Mouse (Mus musculus) ES-Bruce4 (cell line): ENCODE data around the gene Hoxa4. TPM values are rescaled to one million over a fixed set of nuclear protein-coding genes. Genes with fewer than 3 reads are reported as not detected.

Source experiments
- H3K27ac ChIP-seq: 2 replicates; pipeline ENCODE4 v1.5.1; 2012; ENCODE audit warnings: low read length, inconsistent platforms; ENCODE audit not compliant: insufficient read depth
- H3K27me3 ChIP-seq: 2 replicates; pipeline ENCODE4 v1.6.1; 2012; ENCODE audit warnings: mild to moderate bottlenecking, low read length, inconsistent platforms; ENCODE audit not compliant: control insufficient read depth, poor library complexity, insufficient read depth, severe bottlenecking
- H3K36me3 ChIP-seq: 2 replicates; pipeline ENCODE4 v1.6.1; 2012; ENCODE audit warnings: inconsistent platforms, mild to moderate bottlenecking, low read length, moderate library complexity; ENCODE audit not compliant: control insufficient read depth, poor library complexity, insufficient read depth, severe bottlenecking
- H3K4me1 ChIP-seq: one replicate; pipeline ENCODE4 v1.8.1; 2011; ENCODE audit warnings: low read length; ENCODE audit not compliant: control insufficient read depth, insufficient read depth
- H3K4me3 ChIP-seq: 2 replicates; pipeline ENCODE4 v1.5.1; 2011; ENCODE audit warnings: low read depth, mild to moderate bottlenecking, low read length
- H3K9ac ChIP-seq: 2 replicates; pipeline ENCODE4 v1.6.1; 2012; ENCODE audit warnings: low read depth, mild to moderate bottlenecking, inconsistent platforms; ENCODE audit not compliant: poor library complexity, severe bottlenecking
- H3K9me3 ChIP-seq: replicated peaks from 2 replicates; pipeline ENCODE4 v1.6.1; 2012; ENCODE audit warnings: mild to moderate bottlenecking, low read length, inconsistent platforms; ENCODE audit not compliant: control insufficient read depth, poor library complexity, insufficient read depth, severe bottlenecking
- CTCF ChIP-seq: IDR thresholded peaks from one replicate; pipeline ENCODE4 v1.8.1; 2011; ENCODE audit warnings: low read depth, low read length
- EP300 ChIP-seq: IDR thresholded peaks from 2 replicates; pipeline ENCODE4 v1.6.1; 2011; ENCODE audit warnings: low read depth, low read length; ENCODE audit not compliant: insufficient read depth
- POLR2A ChIP-seq: IDR thresholded peaks from one replicate; pipeline ENCODE4 v1.8.1; 2011; ENCODE audit warnings: low read length; ENCODE audit not compliant: insufficient read depth
- polyA plus RNA-seq: library from polyadenylated mRNA; stranded (reverse); fragments of >200 nt; gene quantifications from 2 replicates; pipeline ENCODE4 v1.2.4, GENCODE M21; 2011; ENCODE audit warnings: low read depth; ENCODE audit not compliant: missing spikeins, insufficient read depth, insufficient read length

Gene Hoxa4
- polyA plus RNA-seq, 1 experiment, result not detected

DNA sequence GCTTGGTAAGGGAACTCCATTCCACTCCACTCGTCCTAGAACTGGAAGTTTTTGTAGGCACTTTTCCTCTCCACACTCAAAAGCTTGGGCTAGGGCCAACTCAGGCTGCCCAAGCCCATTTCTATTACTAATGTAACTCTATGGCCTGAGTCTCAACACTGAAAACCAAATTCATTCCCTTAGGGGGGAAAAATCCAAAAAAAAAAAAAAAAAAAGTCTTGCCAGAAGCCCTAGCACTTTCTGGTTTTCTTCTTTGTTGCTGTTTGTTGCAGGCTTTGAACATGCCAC lies 29.5 kb downstream of the Hoxa4 start:
- H3K4me1 ChIP-seq, result peaks cover 7% of the 10 kb centered on the region
- H3K36me3 ChIP-seq, result no peaks in the 10 kb centered on the region
- H3K9me3 ChIP-seq, result no peaks in the 10 kb centered on the region
- no peak overlapping the region for H3K27ac ChIP-seq
- no peak overlapping the region for H3K9ac ChIP-seq
- peaks cover 34% of the 10 kb centered on the region for H3K27me3 ChIP-seq
- TF ChIP-seq CTCF (no peak), POLR2A (no peak), EP300 (no peak)
- H3K4me3 ChIP-seq, result no peak overlapping the region

DNA sequence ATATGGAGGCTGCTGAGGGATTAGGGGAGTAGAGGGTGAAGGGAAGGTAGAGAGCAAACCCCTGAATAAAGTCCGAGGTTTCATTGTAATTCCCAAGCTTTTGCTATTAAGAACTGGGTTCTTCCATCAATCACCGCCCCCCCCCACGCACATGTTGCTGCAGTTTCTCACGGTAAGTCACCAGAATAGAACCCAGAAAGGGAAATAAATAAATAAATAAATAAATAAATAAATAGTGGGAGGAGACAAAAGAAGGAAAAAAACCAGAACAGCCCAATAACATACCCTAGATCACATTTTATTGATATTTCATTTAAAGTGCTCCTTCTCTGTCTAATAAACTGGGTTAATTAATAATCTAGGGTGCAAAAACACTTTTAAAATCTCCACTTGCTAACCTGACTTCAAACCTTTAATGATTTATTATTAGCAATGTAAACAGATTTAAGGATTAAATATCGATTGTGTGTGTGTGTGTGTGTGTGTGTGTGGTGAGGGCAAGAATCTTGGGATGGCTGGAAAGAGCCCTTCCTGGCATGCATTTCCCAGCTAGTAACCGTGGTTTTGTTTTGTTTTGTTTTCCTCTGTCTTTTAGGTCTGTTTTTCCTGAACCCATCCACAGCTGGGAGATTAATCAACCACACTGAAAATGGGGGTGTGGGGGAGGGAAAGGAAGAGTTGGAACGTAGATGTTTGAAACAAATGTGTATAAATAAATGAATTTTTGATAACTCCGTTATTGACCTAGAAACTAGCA lies 30.0 kb downstream of the Hoxa4 start:
- Histone ChIP-seq H3K4me1 (peaks cover 7% of the 10 kb centered on the region), H3K27ac (no peak overlapping the region), H3K36me3 (no peaks in the 10 kb centered on the region), H3K9ac (no peak overlapping the region), H3K4me3 (no peak overlapping the region), H3K9me3 (no peaks in the 10 kb centered on the region), H3K27me3 (peaks cover 35% of the 10 kb centered on the region)
- no peak for TF ChIP-seq POLR2A
- no peak for TF ChIP-seq CTCF
- no peak for TF ChIP-seq EP300

DNA sequence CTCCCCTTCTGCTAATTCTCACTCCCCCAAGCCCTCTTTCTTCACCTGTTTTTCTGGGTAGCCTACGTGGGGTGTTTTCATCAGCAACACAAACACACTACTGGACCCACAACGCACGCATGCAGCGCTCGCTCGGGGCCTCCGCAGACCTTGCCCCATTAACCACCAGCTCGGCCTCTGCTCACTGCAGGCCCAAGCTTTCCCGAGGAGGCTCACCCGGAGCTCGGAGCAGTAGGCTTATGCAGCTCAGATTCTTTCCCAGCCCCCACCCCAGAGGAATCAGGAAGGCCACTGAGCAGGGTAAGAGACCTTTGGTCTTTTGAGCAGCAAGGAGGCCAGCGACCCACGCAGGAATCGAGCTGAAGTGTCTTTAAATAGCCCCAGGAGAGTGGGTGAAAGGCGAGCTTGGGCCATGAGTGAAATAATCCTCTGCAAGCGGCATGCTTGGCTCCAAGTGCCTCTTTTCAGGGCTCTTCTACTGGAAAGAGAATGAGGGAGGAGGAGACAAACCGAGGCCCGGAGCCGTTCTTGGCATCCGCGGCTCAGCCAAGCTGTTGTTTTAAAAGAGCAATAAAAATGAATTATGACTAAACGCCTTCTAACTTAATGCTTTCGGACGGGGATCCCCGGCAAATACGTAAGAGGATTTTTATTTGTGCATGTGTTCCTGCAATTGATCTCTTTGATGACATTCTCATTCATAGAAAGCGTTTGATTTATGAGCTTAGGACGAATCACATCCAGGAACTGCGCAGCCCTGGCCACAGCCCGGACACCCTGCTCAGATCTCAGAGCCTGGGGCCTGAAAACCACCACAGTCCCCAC lies 30.8 kb downstream of the Hoxa4 start:
- no peaks in the 10 kb centered on the region for H3K9me3 ChIP-seq
- H3K36me3 ChIP-seq, result no peaks in the 10 kb centered on the region
- peaks cover 34% of the 10 kb centered on the region for H3K27me3 ChIP-seq
- TF ChIP-seq CTCF (no peak), EP300 (no peak)
- no peak overlapping the region for H3K27ac ChIP-seq
- no peak overlapping the region for H3K4me3 ChIP-seq
- peaks cover 7% of the 10 kb centered on the region for H3K4me1 ChIP-seq
- H3K9ac ChIP-seq, result no peak overlapping the region

DNA sequence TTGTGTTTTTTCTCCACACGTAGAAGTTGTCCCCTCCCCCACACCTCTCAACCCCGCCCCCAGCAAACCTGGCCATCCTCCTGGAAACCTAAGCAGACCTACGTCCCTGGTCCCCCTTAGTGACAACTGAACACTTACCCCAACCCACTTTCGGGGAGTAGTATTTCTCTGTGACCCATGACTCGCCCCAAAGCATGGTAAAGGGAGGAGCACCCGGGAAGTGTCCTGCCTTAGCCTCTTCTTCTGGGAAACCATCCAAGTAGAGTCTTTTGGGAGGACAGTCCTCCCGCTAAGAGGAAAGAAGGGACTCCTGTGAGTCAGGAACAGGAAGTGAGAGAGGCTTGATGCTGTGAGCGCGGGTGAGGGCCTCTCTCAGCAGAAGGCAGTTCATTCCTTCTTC lies 31.6 kb downstream of the Hoxa4 start:
- Histone ChIP-seq H3K9me3 (no peaks in the 10 kb centered on the region), H3K27ac (no peak overlapping the region), H3K4me1 (peaks cover 7% of the 10 kb centered on the region), H3K36me3 (no peaks in the 10 kb centered on the region), H3K27me3 (peaks cover 32% of the 10 kb centered on the region), H3K9ac (no peak overlapping the region), H3K4me3 (no peak overlapping the region)
- TF ChIP-seq POLR2A (no peak), EP300 (no peak), CTCF (no peak)

DNA sequence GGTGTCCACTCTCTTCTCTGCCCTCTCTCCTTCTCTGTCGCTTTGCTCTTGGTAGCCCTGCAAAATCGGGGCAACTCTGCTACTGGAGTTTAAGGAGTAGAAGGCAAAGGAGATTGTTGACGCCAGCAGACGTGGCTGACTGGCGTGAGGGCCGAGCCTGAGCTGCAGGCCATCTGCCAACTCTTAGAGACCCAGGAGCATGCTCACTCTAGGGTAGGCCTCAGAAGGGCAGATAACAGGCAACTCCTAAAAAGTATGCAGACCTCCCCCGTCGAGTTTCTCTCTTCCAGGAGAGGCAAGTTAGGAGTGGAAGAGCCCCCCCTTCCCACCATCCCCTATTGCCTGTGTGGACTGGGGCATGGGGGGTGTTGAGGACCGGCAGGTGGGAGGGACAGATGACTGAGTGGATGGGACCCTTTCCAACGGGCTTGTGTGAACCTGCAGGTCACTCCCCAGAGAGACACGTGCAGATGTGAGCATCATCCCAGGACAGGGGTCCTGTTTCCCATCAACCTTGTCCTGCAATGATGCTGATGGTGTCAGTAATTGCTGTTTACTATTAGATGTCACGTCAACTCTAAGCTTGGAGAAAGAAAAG lies 32.3 kb downstream of the Hoxa4 start:
- H3K27me3 ChIP-seq, result peaks cover 25% of the 10 kb centered on the region
- no peak overlapping the region for H3K27ac ChIP-seq
- peak overlapping the region; percentile 90 for H3K9ac ChIP-seq
- peak overlapping the region; percentile 89 for H3K4me3 ChIP-seq
- TF ChIP-seq POLR2A (no peak), CTCF (no peak), EP300 (no peak)
- H3K4me1 ChIP-seq, result peaks cover 7% of the 10 kb centered on the region
- no peaks in the 10 kb centered on the region for H3K36me3 ChIP-seq
- no peaks in the 10 kb centered on the region for H3K9me3 ChIP-seq

DNA sequence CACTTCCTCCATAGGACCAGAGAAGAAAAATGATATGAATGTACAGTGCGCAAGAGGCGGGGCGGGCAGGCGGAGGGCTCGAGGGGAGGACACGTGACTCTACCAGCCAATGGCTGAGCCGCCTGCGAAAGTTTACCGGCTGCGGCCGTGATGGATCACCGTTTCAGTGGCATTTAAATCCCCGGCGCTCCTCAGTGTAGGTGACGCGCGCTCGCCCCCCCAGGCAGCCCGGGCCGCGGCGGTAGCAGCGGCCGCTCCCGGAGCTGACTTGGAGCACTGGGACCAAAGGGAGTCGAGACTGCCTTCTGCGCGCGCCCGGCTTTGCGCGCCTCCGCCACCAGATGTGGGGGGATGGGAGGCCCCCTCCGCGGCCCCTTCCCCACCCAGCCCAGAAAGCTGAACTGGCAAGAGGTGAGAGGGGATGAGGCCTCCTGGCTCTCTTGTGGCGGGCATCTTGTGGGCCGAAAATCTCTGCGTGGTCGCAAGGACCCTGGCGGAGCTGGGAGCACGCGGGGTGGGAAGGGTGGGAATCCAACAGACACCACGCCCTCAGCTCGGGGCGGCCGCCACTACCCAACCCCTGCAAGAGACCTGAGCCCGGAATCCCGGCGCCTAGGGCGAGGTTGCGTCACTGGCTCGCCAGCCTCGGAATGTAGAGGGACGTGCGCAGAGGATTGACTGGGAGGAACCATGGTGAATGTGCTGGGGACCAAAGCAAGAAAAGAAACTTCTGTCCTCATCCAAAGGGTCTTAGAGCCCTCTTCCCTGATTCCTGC lies 33.1 kb downstream of the Hoxa4 start, which contains the start of gene Hoxa1:
Hoxa1 (minus strand) TSS at position 42 of the 776 bp plus-strand sequence.
- Histone ChIP-seq H3K27me3 (peaks cover 21% of the 10 kb centered on the region), H3K9me3 (no peaks in the 10 kb centered on the region), H3K36me3 (no peaks in the 10 kb centered on the region), H3K4me3 (peak within 1 kb of the TSS; percentile 89), H3K9ac (peak within 1 kb of the TSS; percentile 90), H3K4me1 (peaks cover 7% of the 10 kb centered on the region), H3K27ac (no peak within 1 kb of the TSS)
- TF ChIP-seq CTCF (no peak), EP300 (peak; percentile 77; the same call in 1 of the 2 replicates), POLR2A (no peak)
